Mouse (Mus musculus): Measurements from ENCODE around the gene Rps27rt. TPM values are rescaled to one million over a fixed set of nuclear protein-coding genes. Genes with fewer than 3 reads are reported as not detected.
A peak's percentile ranks its signal among the peaks of the same experiment; 100 is the strongest.

Rps27rt gene
- polyA plus RNA-seq, 1 experiment from 2014 or later: 297 TPM

DNA sequence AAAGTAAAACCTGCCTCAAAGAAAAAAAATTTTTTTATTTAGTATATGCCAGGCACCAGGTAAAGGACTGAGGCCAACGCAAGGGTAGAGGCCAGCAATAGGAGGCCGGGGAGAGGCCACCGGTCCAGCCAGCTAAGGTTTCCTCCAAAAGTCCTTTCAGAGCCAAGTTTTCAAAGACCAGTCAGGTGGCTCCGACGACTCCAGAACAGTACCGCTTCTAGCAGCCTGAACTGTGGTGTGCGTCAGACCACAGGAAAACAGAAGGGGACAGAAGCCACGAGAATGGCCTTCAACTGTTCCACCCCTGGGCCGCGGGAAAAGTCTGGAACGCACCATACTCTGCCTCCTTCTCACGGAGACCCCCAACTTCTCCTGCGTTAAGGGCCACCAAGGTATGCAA, 49.9 kb downstream of the Rps27rt start:
- H3K4me2 ChIP-seq: peak overlapping the region; percentile 93
- peaks cover 4% of the 10 kb centered on the region; the same call in 1 of the 2 replicates for H3K4me1 ChIP-seq (ENCODE audit: control insufficient read depth, insufficient read depth, low read length)
- WGBS (ENCODE audit: insufficient replicate concordance): 23% methylated on average over 13 of the region's 13 CpGs
- no peaks in the 10 kb centered on the region for H3K27me3 ChIP-seq (ENCODE audit: control insufficient read depth, insufficient read depth, low read length)
- peak overlapping the region; percentile 68 for H3K4me3 ChIP-seq (ENCODE audit: low read depth, low read length)
- peak overlapping the region; percentile 71 for H3K9ac ChIP-seq (ENCODE audit: low read depth, low read length)
- no peak for ATAC-seq (replicated peaks; ENCODE audit: insufficient number of reproducible peaks, low FRiP score, low TSS enrichment)
- no peaks in the 10 kb centered on the region for H3K36me3 ChIP-seq (ENCODE audit: control insufficient read depth, insufficient read depth, low read length)
- H3K27ac ChIP-seq (ENCODE audit: low read depth, low read length): no peak overlapping the region
- H3K9me3 ChIP-seq (replicated peaks; ENCODE audit: control insufficient read depth, low read length): no peaks in the 10 kb centered on the region

Other genes with a start within 250 kb of the Rps27rt start
- gene Cmtm7, start 200.9 kb downstream of the Rps27rt start, polyA plus RNA-seq (2014; fragmentation: Nextera tagmentation; extraction: Ambion mirVana): 105 and 121 TPM in 2 replicates
- 14.4 and 16.2 TPM in 2 replicates for gene Cmtm8, start 138.6 kb downstream of the Rps27rt start, polyA plus RNA-seq (2014; fragmentation: Nextera tagmentation; extraction: Ambion mirVana)
- gene Gpd1l, start 48.8 kb downstream of the Rps27rt start, polyA plus RNA-seq (2014; fragmentation: Nextera tagmentation; extraction: Ambion mirVana): 13.3 and 15.4 TPM in 2 replicates
- 1.2 and 1.6 TPM in 2 replicates for gene Osbpl10, start 4.2 kb downstream of the Rps27rt start, polyA plus RNA-seq (2014; fragmentation: Nextera tagmentation; extraction: Ambion mirVana)

Data from heart, embryonic 11.5 days (tissue).